Mouse (Mus musculus) ES-E14 (cell line): ENCODE data around the gene Syndig1.

Experiments
- HCFC1 ChIP-seq: IDR thresholded peaks from 2 replicates; pipeline ENCODE4 v1.6.1; 2012; ENCODE audit warnings: low read length, inconsistent platforms, borderline replicate concordance; ENCODE audit not compliant: insufficient read depth
- MAFK ChIP-seq: IDR thresholded peaks from 2 replicates; pipeline ENCODE4 v1.6.1; 2014; ENCODE audit warnings: mild to moderate bottlenecking, low read depth, low read length, inconsistent platforms; ENCODE audit not compliant: insufficient read depth

- TF ChIP-seq HCFC1 = no peak
- no peak for TF ChIP-seq MAFK
These were observed 101.0 kb downstream of the Syndig1 start for GRCm38 (mm10) chr2:149929986-149930385.
